Mouse (Mus musculus): ENCODE data around the gene Park7.

Park7 gene

GRCm38 (mm10) chr4:150853680-150854461, 60.4 kb downstream of the Park7 start, which contains the start of gene Errfi1:
Gene Errfi1, plus strand, starts transcription at chr4:150853919.
- Histone ChIP-seq H3K27me3 (ENCODE audit: control insufficient read depth, insufficient read depth, low read length, poor library complexity, severe bottlenecking) (no peaks in the 10 kb centered on the region; the same call in 1 of the 2 replicates), H3K36me3 (ENCODE audit: control insufficient read depth, insufficient read depth, low read length, poor library complexity, severe bottlenecking) (no peaks in the 10 kb centered on the region)
- DNase-seq (ENCODE audit: low read depth, low spot score) = no peak

GRCm38 (mm10) chr4:150852479-150852878, 61.8 kb downstream of the Park7 start:
- no peaks in the 10 kb centered on the region; the same call in 1 of the 2 replicates for H3K27me3 ChIP-seq (ENCODE audit: control insufficient read depth, insufficient read depth, low read length, poor library complexity, severe bottlenecking)
- no peaks in the 10 kb centered on the region for H3K36me3 ChIP-seq (ENCODE audit: control insufficient read depth, insufficient read depth, low read length, poor library complexity, severe bottlenecking)
- no peak for DNase-seq (ENCODE audit: low read depth, low spot score)

GRCm38 (mm10) chr4:150852045-150852444, 62.2 kb downstream of the Park7 start:
- Histone ChIP-seq H3K36me3 (ENCODE audit: control insufficient read depth, insufficient read depth, low read length, poor library complexity, severe bottlenecking) (no peaks in the 10 kb centered on the region), H3K27me3 (ENCODE audit: control insufficient read depth, insufficient read depth, low read length, poor library complexity, severe bottlenecking) (no peaks in the 10 kb centered on the region; the same call in 1 of the 2 replicates)
- DNase-seq (ENCODE audit: low read depth, low spot score) = no peak

GRCm38 (mm10) chr4:150850893-150851292, 63.3 kb downstream of the Park7 start:
- DNase-seq (ENCODE audit: low read depth, low spot score) = no peak
- H3K36me3 ChIP-seq (ENCODE audit: control insufficient read depth, insufficient read depth, low read length, poor library complexity, severe bottlenecking) = no peaks in the 10 kb centered on the region
- no peaks in the 10 kb centered on the region; the same call in 1 of the 2 replicates for H3K27me3 ChIP-seq (ENCODE audit: control insufficient read depth, insufficient read depth, low read length, poor library complexity, severe bottlenecking)

DNA sequence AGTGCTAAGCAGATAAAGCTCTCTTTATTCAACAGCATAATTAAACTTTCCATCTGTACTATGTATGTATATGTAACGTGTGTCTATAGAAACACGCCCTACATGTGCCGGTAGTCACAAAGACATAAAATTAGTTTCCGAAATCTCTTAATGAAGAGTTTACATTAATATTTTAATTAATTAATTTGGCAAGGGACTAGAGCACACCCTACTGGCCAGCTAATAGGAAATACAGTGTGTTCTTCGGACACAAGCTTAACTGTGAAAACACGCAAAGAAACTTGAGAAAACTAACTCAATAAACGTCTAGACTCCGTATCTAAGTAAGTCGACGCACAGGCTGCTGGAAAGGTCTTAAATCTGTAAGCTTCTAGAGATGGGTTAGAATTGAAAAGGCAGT, 64.3 kb downstream of the Park7 start:
- Histone ChIP-seq H3K36me3 (ENCODE audit: control insufficient read depth, insufficient read depth, low read length, poor library complexity, severe bottlenecking) (no peaks in the 10 kb centered on the region), H3K27me3 (ENCODE audit: control insufficient read depth, insufficient read depth, low read length, poor library complexity, severe bottlenecking) (no peaks in the 10 kb centered on the region; the same call in 1 of the 2 replicates)
- no peak for DNase-seq (ENCODE audit: low read depth, low spot score)
